Mouse (Mus musculus): ENCODE data around the gene Hoxb5.

The Hoxb5 gene

DNA sequence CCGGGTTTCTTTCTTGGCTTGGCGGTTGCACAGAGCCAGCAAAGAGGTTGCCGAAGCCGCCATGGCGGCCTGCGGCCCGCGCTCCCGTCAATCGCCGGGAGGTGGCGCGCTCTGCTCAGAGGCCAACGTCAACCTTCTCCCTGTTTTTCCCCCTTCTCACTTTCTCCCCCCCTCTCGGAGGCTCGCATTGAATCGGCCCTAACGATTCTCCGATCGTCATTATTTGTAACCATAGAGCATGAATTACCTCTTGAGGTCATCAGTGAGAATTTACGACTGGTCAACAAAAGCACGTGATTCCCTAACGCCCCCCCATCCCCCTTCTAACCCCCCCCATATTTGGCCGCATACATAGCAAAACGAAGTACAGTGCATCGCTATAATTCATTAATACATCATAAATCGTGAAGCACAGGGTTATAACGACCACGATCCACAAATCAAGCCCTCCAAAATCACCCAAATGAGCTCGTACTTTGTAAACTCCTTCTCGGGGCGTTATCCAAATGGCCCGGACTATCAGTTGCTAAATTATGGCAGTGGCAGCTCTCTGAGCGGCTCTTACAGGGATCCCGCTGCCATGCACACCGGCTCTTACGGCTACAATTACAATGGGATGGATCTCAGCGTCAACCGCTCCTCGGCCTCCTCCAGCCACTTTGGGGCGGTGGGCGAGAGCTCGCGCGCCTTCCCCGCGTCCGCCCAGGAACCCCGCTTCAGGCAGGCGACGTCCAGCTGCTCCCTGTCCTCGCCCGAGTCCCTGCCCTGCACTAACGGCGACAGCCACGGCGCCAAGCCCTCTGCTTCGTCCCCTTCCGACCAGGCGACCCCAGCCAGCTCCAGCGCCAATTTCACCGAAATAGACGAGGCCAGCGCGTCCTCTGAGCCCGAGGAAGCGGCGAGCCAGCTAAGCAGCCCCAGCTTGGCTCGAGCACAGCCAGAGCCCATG lies at the start of gene Hoxb5:
Gene Hoxb5 (plus strand): TSS at position 186 of the 949 bp plus-strand sequence.
- DNase-seq (ENCODE audit: low spot score), result no peak

DNA sequence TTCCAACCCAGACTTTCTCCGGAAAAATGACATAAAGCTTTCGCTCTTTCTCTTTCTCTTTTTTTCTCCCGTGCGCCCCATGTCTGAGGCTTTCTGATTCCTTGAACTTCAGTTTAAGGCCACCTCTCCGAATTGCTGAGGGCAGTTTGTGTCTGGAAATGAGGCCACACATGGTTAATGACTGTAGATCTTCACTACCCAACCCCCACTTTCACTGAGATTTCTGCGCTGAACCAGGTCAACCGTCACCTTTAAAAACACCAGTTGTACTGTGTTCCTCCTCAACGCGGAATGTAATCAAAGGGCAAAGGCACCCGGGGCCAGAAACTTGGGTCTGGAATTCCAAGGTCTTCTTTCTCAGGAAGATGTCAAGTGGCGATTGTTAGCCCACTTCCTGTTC lies 48.9 kb upstream of the Hoxb5 start:
- no peak for DNase-seq (ENCODE audit: low spot score)

DNA sequence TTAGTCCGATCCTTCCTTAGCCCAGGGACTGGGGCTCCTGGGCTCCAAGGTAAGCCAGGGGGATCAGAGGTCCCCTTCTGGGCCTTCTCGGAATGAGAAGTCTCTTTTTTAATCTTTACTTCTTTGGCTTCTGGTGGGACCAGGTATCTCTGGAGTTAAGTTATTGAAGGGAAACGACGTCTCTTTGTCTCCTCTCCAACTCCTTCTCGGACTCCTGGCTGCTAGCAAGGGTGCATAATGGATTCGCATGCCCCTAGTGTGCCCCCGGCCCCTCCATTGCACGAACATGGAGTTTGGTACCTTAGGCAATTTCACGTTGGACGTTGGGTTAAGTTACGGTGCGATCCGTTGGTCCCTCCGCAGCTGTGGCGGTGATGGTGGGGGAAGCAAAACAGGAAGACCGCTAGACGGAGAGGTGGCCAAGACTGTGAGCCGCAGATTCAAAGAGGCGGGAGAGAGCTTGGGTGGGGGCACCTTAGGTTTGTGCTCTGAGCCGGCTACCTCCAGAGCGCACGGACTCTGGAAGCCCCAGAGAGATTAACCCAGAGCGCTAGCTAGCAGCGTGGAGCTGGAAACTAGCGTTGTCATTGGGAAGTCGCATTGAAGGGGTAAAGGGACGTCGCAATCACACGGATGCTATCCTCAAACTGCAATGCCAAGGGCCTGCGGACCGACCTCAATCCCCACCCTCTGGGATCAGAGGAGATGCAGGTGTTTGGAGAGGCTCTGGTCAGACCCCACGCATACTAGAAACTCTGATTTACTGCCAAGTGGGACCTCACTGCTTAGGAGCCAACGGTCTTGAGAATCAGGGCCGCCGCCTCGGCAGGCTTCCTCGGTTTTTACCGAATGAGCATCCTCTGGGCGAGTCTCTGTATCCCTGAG lies 47.8 kb upstream of the Hoxb5 start:
- DNase-seq (ENCODE audit: low spot score), result no peak

DNA sequence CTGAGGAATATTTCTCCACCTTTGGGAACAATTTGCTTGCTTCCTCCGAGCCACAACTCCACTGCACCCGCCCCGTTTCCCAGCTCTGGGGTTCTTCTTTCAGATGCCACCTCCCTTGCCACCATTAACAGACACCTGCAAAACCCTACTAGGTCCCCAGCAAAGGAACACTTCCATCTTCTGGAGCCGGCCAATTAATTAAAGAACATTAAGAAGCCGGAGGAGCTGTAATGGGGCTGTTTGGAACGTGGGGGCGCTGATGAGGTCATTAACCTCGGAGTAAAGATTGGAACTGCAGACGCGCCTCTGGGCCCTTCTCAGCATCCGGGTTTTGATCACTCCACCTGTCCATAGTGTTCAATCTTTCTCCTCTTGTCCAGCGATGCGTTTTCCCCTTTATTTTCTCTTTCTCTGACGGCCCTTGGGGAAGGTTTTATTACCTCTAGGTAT lies 47.1 kb upstream of the Hoxb5 start:
- no peak for DNase-seq (ENCODE audit: low spot score)

DNA sequence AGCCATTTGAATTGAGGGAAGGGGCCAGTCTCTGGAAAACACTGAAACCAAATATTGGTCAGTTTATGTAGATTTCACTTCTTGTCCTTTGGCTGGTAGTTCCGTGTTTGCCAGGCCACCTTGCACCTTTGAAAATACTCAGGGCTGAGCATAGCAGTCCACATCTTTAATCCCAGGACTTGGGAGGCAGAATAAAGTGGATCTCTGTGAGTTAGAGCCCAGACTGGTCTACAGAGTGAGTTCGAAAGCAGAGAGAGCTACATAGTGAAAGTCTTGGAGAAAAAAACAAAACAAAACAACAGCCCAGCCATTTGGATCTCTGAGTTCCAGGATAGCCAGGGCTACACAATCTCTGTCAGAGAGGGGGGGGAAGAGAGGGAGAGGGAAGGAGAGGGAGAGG lies 46.0 kb upstream of the Hoxb5 start:
- no peak for DNase-seq (ENCODE audit: low spot score)

DNA sequence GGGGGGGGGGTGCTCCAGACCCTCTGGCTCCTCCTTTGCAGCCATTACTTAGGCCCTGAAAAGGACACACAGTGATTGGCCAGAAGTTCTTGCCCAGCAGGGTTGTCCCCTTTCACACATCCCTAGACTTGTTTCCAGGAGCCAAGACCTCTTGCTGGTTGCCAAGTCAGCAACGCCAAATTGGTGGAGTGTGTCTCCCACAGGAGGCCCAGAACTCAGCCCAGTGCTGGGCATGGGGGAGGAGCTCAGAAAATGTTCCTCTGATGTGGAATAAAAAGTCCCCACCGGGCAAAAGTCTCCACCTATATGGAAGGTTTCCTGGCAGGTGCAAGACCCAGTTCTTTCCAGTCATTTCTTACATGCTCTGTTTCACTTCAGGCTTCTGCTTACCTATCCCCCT lies 44.1 kb upstream of the Hoxb5 start:
- no peak for DNase-seq (ENCODE audit: low spot score)

DNA sequence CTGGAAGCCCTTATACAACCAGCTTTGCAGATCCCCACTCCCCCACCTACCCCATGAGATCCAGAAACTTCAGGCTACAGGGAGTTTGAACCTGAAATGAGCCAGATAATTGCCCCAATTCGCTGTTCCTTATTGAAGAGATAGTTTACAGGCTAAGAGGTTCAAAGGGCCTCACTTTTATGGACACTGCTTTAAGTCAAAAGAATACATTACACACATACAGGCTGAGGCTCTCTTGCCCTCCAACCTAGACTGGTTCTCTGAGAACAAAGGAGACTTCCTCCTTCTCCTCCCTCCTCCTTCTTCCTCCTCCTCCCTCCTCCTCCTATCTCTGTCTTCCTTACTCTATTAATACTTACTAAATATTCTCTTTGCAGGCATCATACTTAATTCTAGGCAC lies 43.6 kb upstream of the Hoxb5 start:
- no peak for DNase-seq (ENCODE audit: low spot score)

DNA sequence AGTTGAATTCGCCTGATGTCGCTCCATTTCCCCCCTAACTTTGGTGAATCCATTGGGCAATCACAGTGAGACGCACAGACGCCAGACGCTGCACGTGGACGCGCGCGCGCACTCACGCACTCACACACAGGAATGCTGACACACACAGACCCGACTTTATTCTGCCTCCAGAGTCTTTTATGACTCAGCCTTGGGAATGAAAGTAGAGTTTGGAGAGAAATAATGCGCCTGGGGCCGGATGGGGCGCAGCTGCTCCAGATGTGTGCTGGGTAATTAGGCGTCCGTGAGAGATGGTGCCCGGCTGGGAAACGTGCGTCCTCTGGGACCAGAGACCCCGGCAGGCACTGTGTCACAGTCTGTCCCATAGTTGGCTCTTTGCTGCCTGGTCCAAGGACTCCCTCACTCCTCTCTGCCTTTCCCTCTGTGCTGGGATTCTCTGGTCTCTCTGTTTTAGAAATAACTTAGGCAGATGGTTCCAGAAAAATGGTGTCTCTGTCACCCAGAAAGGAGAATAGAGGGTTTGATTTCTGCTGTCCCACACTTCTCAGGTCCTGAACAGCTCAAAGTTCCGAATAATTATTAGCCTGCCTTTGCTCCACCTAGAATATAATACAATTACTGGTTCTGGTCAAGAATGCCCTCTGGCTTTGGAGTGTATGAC lies 42.7 kb upstream of the Hoxb5 start:
- no peak for DNase-seq (ENCODE audit: low spot score)

DNA sequence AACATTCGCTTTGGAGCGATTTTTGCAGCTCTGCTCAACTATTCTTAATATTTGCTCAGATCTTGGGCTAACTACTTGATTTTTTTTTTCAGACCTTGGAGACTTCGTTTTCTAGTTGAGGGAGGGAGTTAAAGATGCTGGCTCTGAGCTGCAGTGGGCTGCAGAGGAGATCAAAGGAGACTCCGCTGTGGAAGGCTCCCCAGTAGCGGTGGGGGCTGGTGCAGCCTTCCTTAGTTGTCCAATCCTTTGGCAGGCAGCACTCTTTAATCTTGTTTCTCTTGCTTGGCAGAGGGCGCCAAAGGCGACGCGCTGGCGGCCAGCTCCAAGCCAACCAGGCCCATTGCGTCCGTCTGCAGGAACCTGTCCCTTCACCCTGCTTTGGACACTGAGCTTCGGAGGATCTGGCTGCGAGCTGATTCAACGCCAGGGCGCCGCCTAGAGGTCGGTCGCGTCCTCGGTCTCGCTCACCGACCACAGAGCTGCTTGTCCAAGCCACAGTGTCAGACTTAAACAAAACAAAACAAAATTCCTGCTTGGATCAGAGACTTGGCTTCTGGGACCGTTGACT lies 41.7 kb upstream of the Hoxb5 start:
- DNase-seq (ENCODE audit: low spot score), result no peak

DNA sequence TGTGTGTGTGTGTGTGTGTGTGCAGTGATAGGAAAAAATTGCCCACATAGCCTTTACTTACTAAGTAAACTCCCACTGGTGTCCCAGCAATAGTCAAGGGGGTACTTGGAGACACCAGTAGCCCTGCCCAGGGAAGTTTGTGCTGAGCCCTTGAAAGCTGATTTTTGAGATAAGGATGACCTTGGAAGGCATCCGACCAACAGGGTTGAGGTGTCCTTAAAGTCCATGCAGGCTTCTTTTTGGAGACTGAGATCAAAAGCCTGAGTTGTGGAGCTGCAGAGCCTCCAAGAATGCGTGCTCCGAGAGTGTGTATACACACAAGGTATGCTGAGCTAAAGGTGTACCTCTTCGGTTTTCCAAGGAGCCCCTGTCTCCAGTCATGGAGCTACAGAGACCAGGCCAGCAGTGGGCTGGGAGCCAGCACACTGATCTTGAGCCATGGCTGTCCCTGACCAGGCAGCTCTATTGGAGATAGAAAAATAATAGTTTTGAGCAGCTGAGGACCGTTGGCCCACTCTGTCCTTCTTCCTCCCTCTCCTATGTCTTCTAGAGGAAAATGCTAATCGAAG lies 40.8 kb upstream of the Hoxb5 start:
- no peak for DNase-seq (ENCODE audit: low spot score)

DNA sequence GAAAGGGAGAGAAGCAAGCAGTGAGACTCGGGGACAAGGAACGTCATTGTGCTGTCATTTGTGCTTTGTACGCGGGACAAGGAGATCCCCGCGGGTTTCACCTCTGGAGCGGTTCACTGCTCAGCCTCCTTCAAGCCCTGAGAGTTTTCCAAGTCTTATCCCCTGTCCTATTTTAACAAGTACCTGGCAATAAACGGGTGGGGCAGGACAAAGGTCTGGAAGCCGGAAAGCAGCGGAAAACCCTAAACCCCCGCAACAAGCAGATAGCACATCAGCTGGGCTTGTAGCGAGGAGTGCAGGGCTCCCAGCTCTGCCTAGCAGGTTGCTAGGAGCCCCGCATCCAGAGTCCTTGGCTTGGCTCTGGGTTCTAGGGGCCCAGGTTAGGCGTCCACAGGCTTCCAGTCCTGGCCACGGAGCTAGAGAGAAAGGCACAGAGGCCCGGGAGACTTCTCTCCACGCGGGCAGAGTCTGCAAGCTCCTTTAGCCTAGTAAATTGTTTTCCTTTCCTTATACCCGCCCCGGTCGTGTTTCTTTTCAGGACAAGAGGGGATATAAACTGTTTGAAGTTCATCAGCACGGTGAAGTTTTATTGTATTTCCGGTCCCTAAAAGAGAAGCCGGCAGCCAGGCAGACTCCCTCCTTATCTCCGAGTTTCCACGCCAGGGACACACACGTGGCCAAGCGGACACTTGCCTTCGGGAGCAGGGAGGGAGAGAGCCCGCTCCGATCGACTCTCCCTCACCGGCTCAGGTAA lies 39.3 kb upstream of the Hoxb5 start:
- DNase-seq (ENCODE audit: low spot score), result no peak

DNA sequence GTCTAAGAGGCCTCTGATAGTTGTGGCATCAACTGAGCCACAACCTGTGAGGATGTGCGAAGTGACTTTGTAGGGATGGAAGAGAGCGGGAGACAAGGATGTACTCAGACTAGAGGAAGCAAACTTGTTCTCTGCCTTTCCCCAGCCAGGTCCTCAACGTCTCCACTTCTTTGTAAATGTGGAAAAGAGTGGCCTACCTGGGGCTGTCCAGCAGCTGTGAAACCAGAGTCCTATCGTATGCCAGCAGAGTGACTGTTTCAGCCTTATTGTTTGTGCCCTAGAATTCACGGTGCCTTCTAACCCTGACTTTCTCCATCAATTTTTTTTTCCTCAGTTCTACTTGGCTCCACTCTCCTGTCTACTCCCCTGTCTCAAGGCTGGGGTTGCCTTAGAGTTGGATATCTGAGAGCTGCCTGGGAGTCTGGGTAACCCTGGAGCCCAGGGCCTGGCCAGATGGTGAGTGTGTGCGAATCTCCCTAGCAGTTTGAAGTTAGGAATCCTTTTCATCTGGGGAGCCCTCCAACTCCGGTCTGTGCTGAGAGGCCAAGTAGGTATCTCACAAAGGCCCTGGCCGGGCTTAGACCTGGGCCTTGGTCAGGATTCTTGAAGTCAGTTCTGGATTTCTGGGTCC lies 38.6 kb upstream of the Hoxb5 start:
- DNase-seq (ENCODE audit: low spot score), result no peak

DNA sequence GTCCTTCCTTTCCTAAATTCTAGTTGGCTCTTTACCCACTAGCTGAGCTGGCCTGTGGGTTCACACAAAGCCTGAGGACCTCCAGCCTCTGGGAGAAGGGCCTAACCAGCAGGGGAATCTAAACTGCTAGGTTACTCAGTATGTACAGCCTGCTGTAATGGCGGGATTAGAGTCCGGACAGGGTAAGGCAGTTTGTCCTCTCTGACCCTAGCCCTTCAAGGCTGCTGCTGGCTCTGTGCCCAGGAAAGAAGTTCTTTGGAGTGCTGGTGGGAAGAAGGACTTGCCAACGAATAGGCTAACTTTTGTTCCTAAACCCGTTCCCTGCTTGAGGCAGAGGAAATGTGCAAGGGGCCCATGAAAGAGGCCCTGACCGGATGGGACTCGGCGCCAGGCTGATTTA lies 37.2 kb upstream of the Hoxb5 start:
- no peak for DNase-seq (ENCODE audit: low spot score)

DNA sequence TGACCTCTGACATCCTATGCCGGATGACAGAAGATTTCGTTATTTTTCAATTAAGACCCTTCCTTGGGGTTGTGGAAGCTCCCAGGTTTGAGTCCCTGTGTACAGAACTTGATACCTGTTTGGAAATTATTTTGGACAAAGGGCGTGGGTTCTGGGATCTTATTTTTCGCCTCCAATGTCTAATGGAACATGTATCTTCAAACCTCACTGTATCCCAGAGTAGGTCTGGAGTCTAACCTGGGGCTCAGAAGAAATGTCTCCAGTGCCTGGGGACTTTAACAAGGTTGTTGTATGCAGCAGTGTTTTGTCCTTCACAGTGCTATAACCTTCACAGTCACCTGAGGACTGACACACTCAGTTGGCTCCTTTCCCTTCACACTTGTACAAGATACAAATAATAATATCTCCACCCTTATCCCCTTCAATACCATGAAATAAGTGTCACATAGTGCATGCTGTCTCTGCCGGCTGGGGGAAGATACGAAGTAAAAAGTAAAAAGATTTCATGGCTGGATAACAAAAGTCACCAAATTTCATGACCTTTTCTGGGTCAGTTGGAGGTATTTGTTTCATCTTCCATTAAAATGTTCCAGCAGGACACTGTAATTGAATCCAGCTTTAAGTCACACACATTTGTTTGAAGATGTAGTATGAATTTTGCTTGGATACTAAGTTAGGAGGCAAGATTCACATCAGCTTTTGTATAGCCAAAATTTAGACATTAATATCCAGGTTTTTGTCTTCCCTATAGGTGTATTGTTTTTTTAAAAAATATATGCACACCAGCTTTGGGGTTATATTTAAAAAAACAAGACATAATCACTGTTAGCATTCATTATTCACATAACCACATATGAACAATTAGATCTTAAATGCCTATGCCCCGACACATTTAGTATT lies 35.9 kb upstream of the Hoxb5 start:
- DNase-seq (ENCODE audit: low spot score), result no peak

DNA sequence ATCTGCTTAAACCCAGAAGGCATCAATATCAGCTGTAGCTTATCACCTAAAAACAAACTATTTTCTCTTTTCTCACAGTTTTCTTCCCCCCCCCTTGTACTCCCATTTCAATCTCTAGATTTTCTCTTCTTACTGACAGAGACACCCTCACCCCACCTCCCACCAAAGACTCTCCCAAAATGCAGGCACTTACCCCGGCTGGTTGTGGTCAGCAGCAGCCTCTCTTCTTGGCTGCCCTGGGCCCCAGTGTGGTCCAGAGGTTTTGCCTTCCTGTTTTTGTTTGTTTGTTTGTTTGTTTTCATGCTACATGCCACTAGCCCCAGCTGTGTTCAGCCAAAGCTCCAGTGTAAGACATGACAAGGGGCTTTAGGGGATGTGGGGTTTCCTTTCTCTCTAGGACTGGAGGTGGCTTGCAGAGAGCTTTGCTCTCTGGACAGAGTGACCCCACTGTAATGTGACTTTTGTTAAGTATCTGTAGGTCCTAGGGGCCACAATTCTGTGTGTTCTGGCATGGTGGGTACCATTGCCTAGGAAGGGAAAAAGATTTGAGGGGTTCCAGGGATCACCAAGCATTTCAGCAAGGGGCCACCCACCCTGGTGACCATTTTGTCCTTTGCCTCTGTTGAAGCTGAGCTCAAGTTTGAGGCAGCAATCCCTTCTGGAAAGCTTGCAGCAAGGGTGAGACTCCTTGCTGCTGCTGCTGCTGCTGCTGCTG lies 34.9 kb upstream of the Hoxb5 start:
- DNase-seq (ENCODE audit: low spot score), result no peak

DNA sequence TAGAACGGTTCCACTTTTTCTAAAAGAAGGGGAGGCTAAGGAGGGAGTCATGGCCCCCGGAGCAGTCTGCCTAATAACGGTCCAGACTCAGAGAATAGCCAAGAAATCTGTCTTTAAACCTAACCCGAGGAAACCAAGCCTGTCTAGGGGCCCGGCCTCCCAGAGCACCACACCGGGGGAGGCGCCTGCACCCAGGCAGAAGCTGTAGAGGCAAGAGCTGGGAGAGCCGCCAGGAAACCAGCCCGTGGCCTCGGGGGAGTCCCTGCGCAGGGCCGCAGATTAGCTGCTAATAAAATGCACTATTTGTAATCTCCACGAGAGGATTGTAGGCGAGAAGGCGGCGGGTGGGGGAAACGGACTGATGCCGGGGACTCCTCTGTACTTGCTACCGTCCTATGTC lies 33.3 kb upstream of the Hoxb5 start:
- DNase-seq (ENCODE audit: low spot score), result no peak

DNA sequence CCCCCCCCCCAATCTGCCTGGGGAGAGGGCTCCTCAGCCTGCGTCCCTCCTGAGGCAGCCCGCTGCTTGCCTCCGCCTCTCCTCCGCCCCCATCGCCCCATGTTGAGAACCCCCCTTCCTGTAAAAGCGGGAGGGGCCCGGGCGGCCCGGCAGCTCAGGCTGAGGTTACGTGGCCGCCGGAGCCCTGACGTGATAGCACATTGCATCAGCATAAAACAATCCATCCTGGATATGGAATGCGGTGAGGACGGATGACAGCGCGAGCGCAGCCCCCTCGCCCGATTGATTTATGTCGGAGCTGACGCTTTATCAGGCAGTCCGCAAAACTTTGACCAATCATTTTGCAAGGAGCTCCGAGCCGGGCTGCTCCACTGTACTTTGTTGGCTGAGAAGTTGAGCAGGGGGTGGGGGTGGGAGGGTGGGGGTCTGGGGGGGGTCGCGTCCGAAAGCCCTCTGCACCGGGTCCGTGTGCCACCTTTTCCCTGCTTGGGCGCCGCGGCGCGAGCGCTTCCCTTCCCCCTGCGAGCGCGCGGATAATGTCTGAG lies 32.1 kb upstream of the Hoxb5 start, which contains the start of gene Hoxb9:
Gene Hoxb9 (plus strand): TSS at position 462 of the 545 bp plus-strand sequence.
- DNase-seq (ENCODE audit: low spot score), result no peak

DNA sequence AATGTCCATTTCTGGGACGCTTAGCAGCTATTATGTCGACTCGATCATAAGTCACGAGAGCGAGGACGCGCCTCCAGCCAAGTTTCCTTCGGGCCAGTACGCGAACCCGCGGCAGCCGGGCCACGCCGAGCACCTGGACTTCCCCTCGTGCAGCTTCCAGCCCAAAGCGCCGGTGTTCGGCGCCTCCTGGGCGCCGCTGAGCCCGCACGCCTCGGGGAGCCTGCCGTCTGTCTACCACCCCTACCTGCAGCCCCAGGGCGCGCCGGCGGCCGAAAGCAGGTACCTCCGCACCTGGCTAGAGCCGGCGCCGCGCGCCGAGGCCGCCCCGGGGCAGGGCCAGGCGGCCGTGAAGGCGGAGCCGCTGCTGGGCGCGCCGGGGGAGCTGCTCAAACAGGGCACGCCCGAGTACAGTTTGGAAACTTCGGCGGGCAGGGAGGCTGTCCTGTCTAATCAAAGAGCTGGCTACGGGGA lies 31.6 kb upstream of the Hoxb5 start:
- DNase-seq (ENCODE audit: low spot score), result no peak

Data from layer of hippocampus, adult 9-10 months (tissue).